Mouse (Mus musculus) liver, embryonic 15.5 days (tissue): Measurements from ENCODE around the gene Trpt1. TPM values are rescaled to one million over a fixed set of nuclear protein-coding genes. Genes with fewer than 3 reads are reported as not detected.

ENCODE experiments used
- polyA plus RNA-seq: library from polyadenylated mRNA; unstranded; fragments of >200 nt; fragmentation: Nextera tagmentation; extraction: Ambion mirVana; gene quantifications from 2 replicates; pipeline ENCODE4 v1.2.1, GENCODE M21; 2015

Gene Trpt1
- polyA plus RNA-seq, 1 experiment from 2014 or later: 2.3 TPM

Other genes starting within 250 kb of the Trpt1 start
- gene Rps6ka4, start 155.5 kb upstream of the Trpt1 start, polyA plus RNA-seq: 6.3 TPM in 2 replicates
- gene Ccdc88b, start 137.9 kb upstream of the Trpt1 start, polyA plus RNA-seq: 2.5 and 2.8 TPM in 2 replicates
- 59.7 and 67.9 TPM in 2 replicates for gene Trmt112, start 86.4 kb upstream of the Trpt1 start, polyA plus RNA-seq
- 144 and 151 TPM in 2 replicates for gene Prdx5, start 86.0 kb upstream of the Trpt1 start, polyA plus RNA-seq
- gene Esrra, start 74.3 kb upstream of the Trpt1 start, polyA plus RNA-seq: 3.8 and 4.9 TPM in 2 replicates
- gene Catsperz, start 70.8 kb upstream of the Trpt1 start, polyA plus RNA-seq: 0.24 and 0.59 TPM in 2 replicates
- gene Kcnk4, start 61.6 kb upstream of the Trpt1 start, polyA plus RNA-seq: 0.08 TPM in 1 of 2 replicates, not detected in the other
- gene Bad, start 54.3 kb upstream of the Trpt1 start, polyA plus RNA-seq: 25.5 and 26.1 TPM in 2 replicates
- 7.4 TPM in 2 replicates for gene Gpr137, start 53.7 kb upstream of the Trpt1 start, polyA plus RNA-seq
- gene Ppp1r14b, start 21.2 kb upstream of the Trpt1 start, polyA plus RNA-seq: 51.4 and 55.8 TPM in 2 replicates
- 5.9 and 6.8 TPM in 2 replicates for gene Plcb3, start 19.7 kb upstream of the Trpt1 start, polyA plus RNA-seq
- 88.3 and 101 TPM in 2 replicates for gene Fkbp2, start 15.6 kb upstream of the Trpt1 start, polyA plus RNA-seq
- 15.5 and 15.6 TPM in 2 replicates for gene Vegfb, start 8.5 kb upstream of the Trpt1 start, polyA plus RNA-seq
- gene Dnajc4, start 3.6 kb upstream of the Trpt1 start, polyA plus RNA-seq: 10.2 and 10.9 TPM in 2 replicates
- 9.5 and 10.4 TPM in 2 replicates for gene Nudt22, start within 50 bp of the Trpt1 start, polyA plus RNA-seq
- 105 and 118 TPM in 2 replicates for gene Fermt3, start 23.3 kb downstream of the Trpt1 start, polyA plus RNA-seq
- 116 and 121 TPM in 2 replicates for gene Stip1, start 43.8 kb downstream of the Trpt1 start, polyA plus RNA-seq
- 5.6 and 6.2 TPM in 2 replicates for gene Macrod1, start 60.7 kb downstream of the Trpt1 start, polyA plus RNA-seq
- gene Flrt1, start 109.6 kb downstream of the Trpt1 start, polyA plus RNA-seq: 0.17 TPM in 2 replicates
- 53.7 and 58.4 TPM in 2 replicates for gene Otub1, start 210.2 kb downstream of the Trpt1 start, polyA plus RNA-seq
- 485 and 535 TPM in 2 replicates for gene Cox8a, start 221.5 kb downstream of the Trpt1 start, polyA plus RNA-seq
- gene Naa40, start 245.1 kb downstream of the Trpt1 start, polyA plus RNA-seq: 25.0 and 25.4 TPM in 2 replicates